ENCODE assay signal across 9 mouse cellular contexts in the genomic region with DNA sequence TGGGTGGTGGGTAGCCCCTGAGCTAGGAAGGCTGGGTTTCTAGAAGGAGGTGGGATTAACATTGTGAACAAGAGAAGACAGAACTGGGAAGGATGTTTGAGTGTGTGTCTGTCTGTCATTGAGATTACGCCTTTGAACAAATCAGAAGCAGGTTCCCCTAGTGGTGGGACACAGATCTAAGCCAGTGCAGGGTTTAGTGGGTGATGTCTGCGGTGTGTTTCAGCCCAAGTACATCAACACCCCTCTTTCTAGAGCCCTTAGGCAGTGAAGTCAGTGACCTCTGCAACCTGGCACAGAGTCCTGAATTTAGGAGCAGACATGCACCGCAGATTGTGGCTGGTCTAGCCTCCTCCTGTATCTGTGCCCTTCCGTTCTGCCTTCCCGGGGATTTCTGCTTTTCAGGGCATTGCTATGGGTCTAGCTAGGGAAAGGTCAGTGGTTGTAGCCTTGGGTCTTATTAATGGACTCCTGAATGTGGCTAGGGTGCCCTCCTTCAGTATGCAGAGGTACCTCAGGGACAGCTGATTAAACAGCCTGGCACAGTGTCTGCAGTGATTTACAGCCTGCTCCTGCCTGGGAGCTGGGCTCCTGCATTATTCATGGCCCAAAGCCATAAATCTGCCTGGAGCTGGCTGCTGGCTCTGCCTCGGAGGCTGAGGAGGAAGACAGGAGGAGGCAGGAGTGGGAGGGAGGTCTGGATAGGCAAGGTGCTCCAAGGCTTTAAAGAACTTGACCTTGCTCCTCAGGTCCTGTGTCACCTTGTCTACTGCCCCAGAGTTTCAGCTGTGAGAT.
DNase-seq lines count a peak whose midpoint lies in the region; ATAC-seq and TF ChIP-seq lines count a peak whose summit lies in the region.
"Had no signal": no experiment of that assay in that cellular context is flagged by ENCODE, and none has a peak within 500 bp of the region (broad histone marks: within the 10 kb centered on the region; RNA-seq: fewer than 3 reads in every experiment).

No protein-coding gene starts in this region.

- ATAC-seq in heart, embryonic 12.5 days (ENCODE audit: insufficient number of reproducible peaks, low FRiP score): no peak
- ATAC-seq in embryonic facial prominence, embryonic 13.5 days (ENCODE audit: insufficient number of reproducible peaks, insufficient read depth, low FRiP score, low TSS enrichment, low read depth): 0 out of 2 replicates have a peak, but pooled peaks have one; percentile 15
- peak; percentile 67 for ATAC-seq in hindbrain, postnatal 0 days
- ATAC-seq in neural tube, embryonic 13.5 days (ENCODE audit: low read depth): peak; percentile 95
- no peak for ATAC-seq in monocyte, adult 5-6 weeks (replicated peaks; ENCODE audit: insufficient number of reproducible peaks, low FRiP score, low TSS enrichment, poor library complexity, severe bottlenecking)
- ATAC-seq in liver, embryonic 11.5 days (replicated peaks; ENCODE audit: low FRiP score): no peak

- H3K27ac ChIP-seq in heart, embryonic 12.5 days (ENCODE audit: poor library complexity, severe bottlenecking): no peak overlapping the region
- H3K27ac ChIP-seq in embryonic facial prominence, embryonic 13.5 days: no peak overlapping the region
- H3K27ac ChIP-seq in hindbrain, postnatal 0 days: no peak overlapping the region
- peak overlapping the region; percentile 52 for H3K27ac ChIP-seq in neural tube, embryonic 13.5 days (replicated peaks)
- no peak overlapping the region for H3K27ac ChIP-seq in liver, embryonic 11.5 days (ENCODE audit: low read depth, low read length)

- H3K9me3 ChIP-seq in heart, embryonic 12.5 days (replicated peaks): no peaks in the 10 kb centered on the region
- no peaks in the 10 kb centered on the region for H3K9me3 ChIP-seq in embryonic facial prominence, embryonic 13.5 days
- no peaks in the 10 kb centered on the region for H3K9me3 ChIP-seq in hindbrain, postnatal 0 days (ENCODE audit: low read length)
- H3K9me3 ChIP-seq in neural tube, embryonic 13.5 days: no peaks in the 10 kb centered on the region
- no peaks in the 10 kb centered on the region for H3K9me3 ChIP-seq in liver, embryonic 11.5 days (ENCODE audit: control insufficient read depth, low read length)

- TF ChIP-seq CTCF in hindbrain, postnatal 0 days (IDR thresholded peaks at IDR 0.05; ENCODE audit: low read depth): peak; percentile 54

- peaks cover 12% of the 10 kb centered on the region for H3K27me3 ChIP-seq in heart, embryonic 12.5 days (replicated peaks)
- no peaks in the 10 kb centered on the region for H3K27me3 ChIP-seq in embryonic facial prominence, embryonic 13.5 days
- H3K27me3 ChIP-seq in hindbrain, postnatal 0 days (ENCODE audit: insufficient read depth, low read length): no peaks in the 10 kb centered on the region
- H3K27me3 ChIP-seq in neural tube, embryonic 13.5 days: peaks cover 13% of the 10 kb centered on the region; the same call in 1 of the 2 replicates
- no peaks in the 10 kb centered on the region for H3K27me3 ChIP-seq in liver, embryonic 11.5 days (replicated peaks; ENCODE audit: control insufficient read depth, insufficient read depth, low read length)

- no peak overlapping the region for H3K4me3 ChIP-seq in heart, embryonic 12.5 days
- H3K4me3 ChIP-seq in embryonic facial prominence, embryonic 13.5 days: no peak overlapping the region
- no peak overlapping the region for H3K4me3 ChIP-seq in hindbrain, postnatal 0 days (ENCODE audit: low read length)
- no peak overlapping the region for H3K4me3 ChIP-seq in neural tube, embryonic 13.5 days
- H3K4me3 ChIP-seq in liver, embryonic 11.5 days (ENCODE audit: low read depth, low read length): no peak overlapping the region

- WGBS in heart, embryonic 12.5 days: 78% methylated on average over 6 of the region's 6 CpGs
- WGBS in embryonic facial prominence, embryonic 13.5 days: 68% methylated on average over 6 of the region's 6 CpGs
- 54% methylated on average over 6 of the region's 6 CpGs for WGBS in hindbrain, postnatal 0 days
- 28% methylated on average over 6 of the region's 6 CpGs for WGBS in neural tube, embryonic 13.5 days
- WGBS in liver, embryonic 11.5 days: 76% methylated on average over 6 of the region's 6 CpGs

- H3K4me1 ChIP-seq in heart, embryonic 12.5 days (replicated peaks): peaks cover 10% of the 10 kb centered on the region
- H3K4me1 ChIP-seq in embryonic facial prominence, embryonic 13.5 days: peaks cover 31% of the 10 kb centered on the region
- no peaks in the 10 kb centered on the region for H3K4me1 ChIP-seq in hindbrain, postnatal 0 days (ENCODE audit: insufficient read depth, low read length)
- peaks cover 32% of the 10 kb centered on the region for H3K4me1 ChIP-seq in neural tube, embryonic 13.5 days (replicated peaks)
- H3K4me1 ChIP-seq in liver, embryonic 11.5 days (replicated peaks; ENCODE audit: control insufficient read depth, insufficient read depth, low read length): no peaks in the 10 kb centered on the region; the same call in 1 of the 2 replicates

- DNase-seq in heart, adult 8-10 months (ENCODE audit: low spot score): peak; percentile 35
- peak; percentile 75 for DNase-seq in hindbrain, postnatal 0 days (ENCODE audit: low spot score)
- DNase-seq in layer of hippocampus, postnatal 25 days (ENCODE audit: extremely low spot score in 1 of 2, low spot score in 1 of 2): peak; percentile 23 to 31
- no peak for DNase-seq in liver, embryonic 11.5 days (ENCODE audit: low spot score)

- H3K36me3 ChIP-seq in heart, embryonic 12.5 days: no peaks in the 10 kb centered on the region
- H3K36me3 ChIP-seq in embryonic facial prominence, embryonic 13.5 days: no peaks in the 10 kb centered on the region
- H3K36me3 ChIP-seq in hindbrain, postnatal 0 days (ENCODE audit: insufficient read depth, low read length): no peaks in the 10 kb centered on the region
- H3K36me3 ChIP-seq in neural tube, embryonic 13.5 days: no peaks in the 10 kb centered on the region
- no peaks in the 10 kb centered on the region for H3K36me3 ChIP-seq in liver, embryonic 11.5 days (ENCODE audit: control insufficient read depth, insufficient read depth, low read length)
- H3K36me3 ChIP-seq: G1E had no signal

- H3K9ac ChIP-seq in heart, embryonic 12.5 days: no peak overlapping the region
- H3K9ac ChIP-seq in embryonic facial prominence, embryonic 13.5 days: no peak overlapping the region
- H3K9ac ChIP-seq in hindbrain, postnatal 0 days (replicated peaks; ENCODE audit: low read length): no peak overlapping the region
- H3K9ac ChIP-seq in neural tube, embryonic 13.5 days: no peak overlapping the region
- H3K9ac ChIP-seq in liver, embryonic 11.5 days (ENCODE audit: low read depth, low read length): no peak overlapping the region

- no peak overlapping the region for H3K4me2 ChIP-seq in heart, embryonic 12.5 days
- H3K4me2 ChIP-seq in embryonic facial prominence, embryonic 13.5 days: no peak overlapping the region
- no peak overlapping the region for H3K4me2 ChIP-seq in hindbrain, postnatal 0 days (ENCODE audit: low read depth, low read length)
- no peak overlapping the region for H3K4me2 ChIP-seq in neural tube, embryonic 13.5 days
- no peak overlapping the region for H3K4me2 ChIP-seq in liver, embryonic 11.5 days

Comparison
In these comparisons a context has a peak if more than half of its experiments do, and no peak if none do; other contexts are left out.
1. ATAC-seq: peak in embryonic facial prominence, embryonic 13.5 days (single experiment), hindbrain, postnatal 0 days (single experiment) and neural tube, embryonic 13.5 days (single experiment); none in heart, embryonic 12.5 days (single experiment), monocyte, adult 5-6 weeks (single experiment) and liver, embryonic 11.5 days (single experiment).